Mouse (Mus musculus) liver, embryonic 11.5 days (tissue): ENCODE data around the gene Olfr918. TPM values are rescaled to one million over a fixed set of nuclear protein-coding genes. Genes with fewer than 3 reads are reported as not detected.

Source experiments
- polyA plus RNA-seq: library from polyadenylated mRNA; unstranded; fragments of >200 nt; fragmentation: Nextera tagmentation; extraction: Ambion mirVana; gene quantifications from 2 replicates; pipeline ENCODE4 v1.2.1, GENCODE M21; 2014

The Olfr918 gene
- polyA plus RNA-seq, 1 experiment from 2014 or later = not detected

Other genes with a start within 250 kb of the Olfr918 start
- gene Olfr901, start 245.1 kb downstream of the Olfr918 start, polyA plus RNA-seq = not detected in 2 replicates
- not detected in 2 replicates for gene Olfr902, start 226.9 kb downstream of the Olfr918 start, polyA plus RNA-seq
- not detected in 2 replicates for gene Olfr904, start 211.5 kb downstream of the Olfr918 start, polyA plus RNA-seq
- not detected in 2 replicates for gene Olfr905, start 203.5 kb downstream of the Olfr918 start, polyA plus RNA-seq
- gene Olfr906, start 187.5 kb downstream of the Olfr918 start, polyA plus RNA-seq = not detected in 2 replicates
- gene Olfr907, start 178.8 kb downstream of the Olfr918 start, polyA plus RNA-seq = not detected in 2 replicates
- not detected in 2 replicates for gene Olfr911-ps1, start 153.0 kb downstream of the Olfr918 start, polyA plus RNA-seq
- not detected in 2 replicates for gene Olfr910, start 136.8 kb downstream of the Olfr918 start, polyA plus RNA-seq
- gene Olfr912, start 94.4 kb downstream of the Olfr918 start, polyA plus RNA-seq = not detected in 2 replicates
- gene Olfr913, start 81.8 kb downstream of the Olfr918 start, polyA plus RNA-seq = not detected in 2 replicates
- gene Olfr914, start 69.5 kb downstream of the Olfr918 start, polyA plus RNA-seq = not detected in 2 replicates
- gene Olfr916, start 14.7 kb downstream of the Olfr918 start, polyA plus RNA-seq = not detected in 2 replicates
- gene Olfr917, start 8.8 kb downstream of the Olfr918 start, polyA plus RNA-seq = not detected in 2 replicates
- gene Olfr919, start 29.1 kb upstream of the Olfr918 start, polyA plus RNA-seq = not detected in 2 replicates
- 11.1 and 11.4 TPM in 2 replicates for gene Vwa5a, start 43.7 kb upstream of the Olfr918 start, polyA plus RNA-seq
- gene Olfr920, start 77.7 kb upstream of the Olfr918 start, polyA plus RNA-seq = not detected in 2 replicates
- gene Olfr921, start 98.5 kb upstream of the Olfr918 start, polyA plus RNA-seq = not detected in 2 replicates
- gene Olfr922, start 140.0 kb upstream of the Olfr918 start, polyA plus RNA-seq = not detected in 2 replicates
- not detected in 2 replicates for gene Olfr923, start 151.9 kb upstream of the Olfr918 start, polyA plus RNA-seq
- gene Olfr924, start 169.8 kb upstream of the Olfr918 start, polyA plus RNA-seq = not detected in 2 replicates
- not detected in 2 replicates for gene Olfr26, start 180.5 kb upstream of the Olfr918 start, polyA plus RNA-seq
- not detected in 2 replicates for gene Olfr926, start 202.5 kb upstream of the Olfr918 start, polyA plus RNA-seq